Mouse (Mus musculus) frontal cortex, postnatal 14 days (tissue): ENCODE data around the gene Irak1.
A peak's percentile ranks its signal among the peaks of the same experiment; 100 is the strongest.

Experiments used
- DNase-seq, 2 experiments: peaks; one replicate each; pipeline ENCODE4 v3.0.0; 2022; ENCODE audit warnings: low spot score in 2 of 2

The Irak1 gene

DNA sequence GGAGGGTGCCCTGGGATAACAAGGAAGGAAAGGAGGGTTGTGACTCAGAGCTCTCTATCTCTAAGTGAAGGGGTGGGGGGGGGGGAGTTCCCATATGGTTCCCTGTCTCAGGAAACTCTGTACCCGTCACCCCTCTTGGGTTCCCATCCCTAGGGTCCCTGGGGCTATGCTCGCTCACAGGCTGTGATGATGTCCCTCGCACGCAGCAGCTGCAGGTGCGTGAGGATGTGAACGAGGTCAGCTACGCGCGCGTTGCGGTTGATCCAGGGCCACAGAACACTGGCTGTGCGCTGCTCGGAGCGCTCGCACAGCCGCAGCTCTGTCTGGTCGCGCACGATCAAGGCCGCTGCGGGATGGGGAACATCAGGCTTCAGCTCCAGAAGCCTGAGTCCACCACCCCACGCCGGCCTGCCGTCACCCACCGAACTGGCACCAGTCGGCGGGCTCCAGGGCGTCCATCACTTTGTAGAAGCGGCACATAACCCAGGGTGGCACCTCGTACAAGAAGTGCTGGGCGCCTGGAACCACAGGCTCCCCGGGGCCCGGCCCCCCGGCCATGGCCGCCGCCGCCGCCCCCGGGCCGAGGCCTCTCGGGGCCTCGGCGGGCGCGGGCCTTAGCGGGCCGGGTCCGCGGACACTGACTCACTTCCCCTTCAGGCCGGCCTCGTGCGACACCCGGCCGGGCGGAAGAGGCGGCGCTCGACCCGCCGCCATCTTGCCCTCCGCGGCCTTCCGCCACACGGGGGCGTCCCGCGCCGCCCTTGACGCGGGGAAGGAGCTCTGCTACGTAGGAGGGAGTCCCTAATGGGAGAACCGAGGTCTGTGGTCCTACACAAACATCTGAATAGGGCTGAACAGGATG is at the start of gene Irak1:
Irak1 (minus strand) TSS at position 731 of the 862 bp plus-strand sequence.
- peak; percentile 23 to 45 for DNase-seq

DNA sequence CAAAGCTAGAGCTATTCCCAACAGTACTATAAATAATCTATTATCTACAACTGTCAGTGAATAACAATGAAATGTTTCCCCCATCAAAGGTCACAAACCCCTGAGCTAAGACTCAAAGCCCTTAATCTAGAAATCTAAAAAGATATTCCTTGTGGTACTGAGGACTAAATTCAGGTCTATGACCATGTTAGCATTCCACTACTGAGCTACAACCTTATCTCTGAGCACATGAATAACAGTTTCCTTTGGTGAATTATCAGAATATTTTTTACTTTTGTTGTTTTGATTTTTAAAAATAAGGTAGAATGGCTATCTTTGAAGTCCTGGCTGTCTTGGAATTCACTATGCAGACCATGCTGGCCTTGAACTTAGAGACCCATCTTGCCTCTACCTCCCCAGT is 47.1 kb upstream of the Irak1 start:
- no peak for DNase-seq

DNA sequence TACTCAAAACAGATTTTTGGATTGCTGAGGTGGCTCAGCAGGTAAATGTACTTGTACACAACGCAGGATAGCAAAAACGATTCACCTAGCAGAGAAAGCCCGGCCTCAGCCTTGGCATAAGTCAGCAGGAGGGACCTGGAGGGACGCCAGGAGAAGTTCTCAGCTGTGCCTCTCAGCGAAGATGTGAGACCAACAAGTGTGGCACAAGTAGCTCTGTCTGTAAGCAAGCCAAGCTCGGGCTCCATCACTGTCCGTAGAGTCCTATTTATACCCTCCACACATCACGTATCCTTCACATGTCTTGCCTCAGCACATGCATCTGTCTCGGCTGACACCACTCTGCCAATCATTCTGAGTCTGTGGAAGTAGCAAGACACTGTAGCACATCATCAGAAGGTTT is 44.2 kb upstream of the Irak1 start:
- peak; percentile 4 to 10 for DNase-seq

DNA sequence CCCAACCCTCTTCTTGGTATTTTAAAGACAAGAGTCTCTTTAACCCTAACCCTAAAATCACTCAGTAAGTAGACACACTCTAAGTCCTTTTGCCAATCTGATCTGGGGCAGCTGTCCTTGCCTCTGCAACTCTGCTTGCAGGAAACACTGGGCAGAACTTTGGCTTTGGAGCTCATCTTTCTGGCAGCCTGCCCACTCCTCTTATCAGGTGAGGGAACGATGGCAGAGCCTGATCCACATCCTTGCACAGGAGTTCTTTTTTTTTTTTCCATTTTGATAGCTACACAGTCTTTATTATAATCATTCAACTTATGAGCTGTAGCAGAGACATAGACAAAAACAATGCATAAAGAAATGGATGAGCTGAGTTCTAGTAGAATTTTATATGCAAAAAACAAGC is 21.4 kb upstream of the Irak1 start:
- DNase-seq = no peak

DNA sequence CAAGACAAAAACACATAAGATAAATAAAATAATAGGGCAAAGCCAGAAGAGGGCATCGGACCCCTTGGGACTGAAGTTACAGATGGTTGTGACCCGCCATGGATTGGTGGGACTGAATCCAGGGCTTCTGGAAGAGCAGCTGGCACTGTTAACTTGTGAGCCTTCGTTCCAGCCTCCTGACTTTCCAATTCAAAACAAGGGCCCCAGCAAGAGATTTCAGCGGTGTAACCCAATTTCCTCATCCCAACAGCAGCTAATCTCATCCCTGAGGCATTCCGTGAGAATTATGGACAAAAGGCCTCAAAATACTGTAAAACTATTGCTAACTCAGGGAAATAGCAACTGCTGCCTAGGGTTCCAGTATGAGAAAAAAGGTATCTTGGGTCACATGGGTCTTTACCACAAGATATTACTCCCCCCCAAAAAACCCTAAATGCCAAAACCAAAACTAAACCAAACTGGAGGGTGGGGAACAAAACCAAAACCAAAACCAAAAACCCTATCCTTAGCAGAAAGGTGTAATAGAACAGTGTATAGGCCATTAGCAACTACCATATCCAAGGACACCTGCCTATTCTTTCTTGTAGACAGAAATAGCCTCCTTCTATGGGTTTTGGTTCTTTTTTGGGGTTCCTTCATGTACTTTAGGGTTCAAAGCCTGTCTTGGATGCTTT is 14.1 kb upstream of the Irak1 start:
- no peak for DNase-seq

DNA sequence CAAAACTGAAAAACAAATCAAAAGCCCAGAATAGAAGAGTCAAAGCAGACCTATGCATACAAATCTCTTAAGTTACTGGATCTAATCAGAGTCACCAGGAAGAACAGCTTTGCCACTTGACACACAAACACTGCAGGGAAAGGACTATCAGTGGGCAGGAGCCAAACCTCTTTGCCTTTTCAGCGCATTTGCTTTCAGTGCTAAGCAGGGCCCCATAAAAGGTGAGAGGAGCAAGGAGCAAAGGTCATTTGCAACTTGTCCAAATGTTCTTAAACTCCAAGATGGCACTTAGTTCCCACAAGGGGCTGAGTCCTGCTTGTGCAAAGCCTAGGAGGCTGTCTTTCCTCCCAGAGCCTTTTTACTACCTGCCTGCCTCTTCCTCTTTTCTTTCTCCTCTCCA is 6.3 kb upstream of the Irak1 start:
- no peak for DNase-seq

DNA sequence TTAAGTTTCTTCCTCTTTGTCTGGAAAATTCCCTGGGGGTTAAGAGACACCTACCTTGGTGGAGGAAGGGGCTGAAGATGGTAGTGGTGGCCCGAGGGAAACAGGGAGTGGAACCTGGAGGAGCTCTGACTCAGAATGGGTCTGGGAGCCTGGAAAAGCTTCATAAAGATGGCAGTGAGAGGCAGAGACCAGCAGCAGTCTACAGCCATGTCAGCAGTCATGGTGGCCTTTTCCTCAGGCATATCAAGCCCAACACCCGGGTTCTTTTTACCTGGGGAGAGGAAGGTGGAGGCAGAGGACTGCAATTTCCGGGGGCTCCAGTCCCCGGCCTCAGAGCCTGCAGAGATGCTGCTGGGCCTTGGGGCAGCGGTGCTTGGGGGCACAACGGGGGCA is 927 bp downstream of the Irak1 start:
- DNase-seq = no peak

DNA sequence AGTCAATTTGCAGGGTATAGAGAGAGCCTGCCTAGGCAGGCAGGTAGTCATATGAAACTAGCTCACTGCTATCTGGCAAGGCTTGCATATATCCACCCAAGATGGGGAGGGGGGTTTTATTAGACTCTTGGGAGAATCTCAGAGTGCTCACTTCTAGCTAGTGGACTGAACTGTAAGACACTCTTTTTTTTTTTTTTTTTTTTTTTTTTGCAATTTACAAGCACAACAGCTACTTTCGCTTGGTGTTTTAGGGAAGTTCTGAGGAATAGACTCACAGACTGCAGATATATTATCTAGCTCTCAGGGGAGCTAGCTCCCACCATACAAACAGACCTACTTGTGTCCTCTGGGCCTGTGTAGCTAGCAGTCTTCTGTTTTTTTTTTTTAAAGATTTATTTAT is 9.1 kb downstream of the Irak1 start:
- DNase-seq = no peak

DNA sequence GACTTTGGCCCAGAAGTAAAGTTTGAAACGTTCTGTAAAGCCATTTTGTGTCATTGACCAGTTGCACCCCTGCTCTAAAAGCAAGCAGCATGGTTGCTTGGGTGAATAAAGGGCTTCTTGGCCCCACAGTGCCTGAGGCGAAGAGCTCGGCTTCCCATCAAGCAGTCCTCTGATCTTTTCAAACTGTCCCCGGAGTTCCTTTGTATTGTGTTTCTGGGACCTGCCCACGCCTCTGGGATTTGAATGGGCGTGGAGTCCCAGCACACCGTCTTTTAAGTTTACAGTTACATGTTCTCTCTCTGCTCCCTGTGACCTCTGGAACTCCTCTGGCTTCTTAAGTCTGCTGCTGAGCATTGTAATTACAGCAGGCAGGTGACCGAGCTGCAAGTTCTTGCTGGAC is 15.7 kb downstream of the Irak1 start:
- no peak for DNase-seq

DNA sequence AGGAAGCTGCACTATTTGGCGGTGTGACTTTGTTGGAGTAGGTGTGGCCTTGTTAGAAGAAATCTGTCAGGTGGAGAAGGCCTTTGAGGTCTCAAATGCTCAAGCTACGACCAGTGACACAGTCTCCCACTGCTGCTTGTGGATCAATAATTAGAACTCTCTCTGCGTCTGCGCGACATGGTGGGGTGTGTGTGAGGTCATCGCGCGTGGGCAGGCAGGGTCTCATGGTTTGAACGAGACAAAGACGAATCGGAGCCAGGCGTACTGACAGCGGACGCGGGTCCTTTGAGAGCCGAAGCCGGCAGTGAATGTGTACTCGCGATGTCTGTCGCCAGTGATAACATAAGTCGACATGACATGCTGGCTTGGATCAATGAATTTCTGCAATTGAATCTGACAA is 17.3 kb downstream of the Irak1 start:
- DNase-seq = no peak

DNA sequence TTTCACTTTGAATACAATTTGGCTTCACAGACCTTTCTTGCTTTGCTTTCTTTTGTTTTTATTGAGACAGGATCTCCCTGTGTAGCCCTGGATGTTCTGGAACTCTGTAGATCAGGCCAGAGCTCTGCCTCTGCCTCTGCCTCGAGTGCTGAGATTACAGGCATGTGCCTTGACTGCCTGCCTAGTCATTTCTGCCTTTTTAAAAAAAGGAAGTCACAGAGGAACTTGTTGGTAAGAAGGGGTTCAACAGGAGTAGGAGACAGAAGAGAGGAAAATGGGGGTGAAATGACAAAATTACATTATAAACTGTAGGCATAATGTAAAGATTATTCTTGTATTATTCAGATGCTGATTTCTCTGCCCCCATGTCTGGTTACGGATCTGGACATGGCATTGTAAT is 20.1 kb downstream of the Irak1 start:
- DNase-seq = no peak

DNA sequence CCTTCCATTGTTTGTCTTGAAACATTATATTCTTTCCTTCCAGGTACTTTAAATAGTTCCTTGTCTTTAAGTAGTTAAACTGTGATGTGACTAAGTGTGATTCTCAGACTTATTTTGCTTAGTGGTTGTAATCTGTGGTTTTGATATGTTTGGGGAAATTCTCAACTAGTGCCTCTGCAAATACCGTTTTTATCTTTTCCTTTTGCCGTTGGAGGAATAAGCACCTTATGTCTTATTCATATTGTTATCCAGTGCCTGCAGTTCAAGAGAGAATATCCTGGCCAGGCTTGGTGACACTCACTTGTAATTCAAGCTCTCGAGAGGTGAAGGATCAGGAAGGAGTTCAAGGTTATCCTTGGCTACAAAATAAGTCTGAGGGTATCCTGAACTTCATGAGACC is 22.7 kb downstream of the Irak1 start:
- DNase-seq = no peak

DNA sequence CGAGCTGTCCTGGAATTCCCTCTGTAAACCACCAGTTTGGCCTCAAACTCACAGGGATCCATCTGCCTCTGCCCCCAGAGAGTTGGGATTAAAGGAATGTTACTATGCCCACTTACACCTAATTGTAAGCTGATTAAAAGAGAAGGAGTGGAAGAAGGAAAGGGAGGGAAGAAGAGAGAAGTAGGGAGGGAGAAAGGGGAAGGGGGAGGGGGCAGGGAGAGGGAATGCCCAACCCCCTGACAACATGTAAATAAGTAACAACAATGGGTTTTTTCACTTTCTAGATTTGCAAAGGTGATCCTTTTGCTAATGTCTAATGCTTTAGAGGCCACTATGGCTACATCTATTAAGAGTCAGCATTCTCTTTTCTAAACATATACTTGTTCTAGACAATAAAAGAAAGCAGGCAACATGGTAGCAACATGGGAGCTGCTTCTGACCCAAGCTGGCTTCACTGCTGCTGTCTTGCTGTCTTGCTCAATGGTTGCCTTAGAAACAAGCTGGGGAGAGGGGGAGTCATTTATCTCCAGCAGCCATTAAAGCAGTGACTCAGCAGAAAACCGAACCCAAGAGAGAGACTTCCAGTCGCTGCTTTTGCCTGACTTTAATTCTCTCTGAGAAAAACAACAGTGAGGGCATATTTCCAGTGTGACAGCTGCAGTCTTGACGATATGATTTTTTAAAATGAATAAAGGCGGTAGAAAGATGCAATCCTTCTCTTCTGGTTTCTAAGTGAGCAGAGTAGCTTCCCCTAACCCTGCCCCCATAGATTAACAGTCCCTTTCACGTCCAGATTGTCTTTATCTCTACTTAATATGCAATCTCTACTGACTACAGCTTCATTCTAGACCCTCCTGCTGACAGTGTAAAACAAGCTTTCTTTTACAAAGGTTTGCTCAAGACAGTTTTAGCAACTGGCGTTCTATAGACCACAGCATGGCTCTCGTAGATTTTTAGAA is 24.5 kb downstream of the Irak1 start:
- peak in 1 of 2 experiments; percentile 14 for DNase-seq

DNA sequence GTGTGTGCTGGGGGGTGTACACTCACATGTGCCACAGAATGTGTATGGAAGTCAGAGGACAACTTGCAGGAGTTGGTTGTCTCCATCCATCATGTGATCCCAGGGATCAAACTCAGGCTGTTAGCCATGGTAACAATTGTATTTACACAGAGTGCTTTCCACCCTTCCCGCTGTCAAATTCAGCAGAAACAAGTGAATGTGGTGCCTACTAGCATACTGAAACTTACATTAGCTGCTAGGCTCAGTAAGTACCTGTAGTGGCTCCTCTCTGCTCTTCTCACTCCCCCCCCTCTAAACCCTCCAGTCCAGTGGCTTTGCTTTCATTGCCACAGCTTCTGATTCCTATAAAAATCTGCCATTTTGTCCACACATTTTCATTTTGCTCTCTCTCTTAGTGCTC is 45.9 kb downstream of the Irak1 start:
- no peak for DNase-seq

DNA sequence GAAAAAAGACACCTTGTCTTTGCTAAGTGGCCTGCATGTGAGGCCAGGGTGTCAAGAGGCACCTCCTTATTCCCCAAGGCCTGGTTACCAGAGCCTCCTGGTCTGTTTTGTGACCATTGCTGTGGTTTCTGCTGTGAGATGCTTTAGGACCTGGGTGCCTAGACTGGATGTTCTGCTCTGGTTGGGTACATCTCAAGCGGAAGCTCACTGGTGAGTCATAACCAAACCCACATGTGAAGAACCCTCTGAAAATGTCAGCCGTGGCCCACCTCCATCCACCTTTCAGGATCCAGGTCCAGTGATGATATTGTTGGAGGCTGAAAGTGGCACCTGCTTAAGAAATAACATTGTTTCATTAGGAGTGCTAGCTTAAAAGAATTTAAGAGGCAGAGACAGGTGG is 47.4 kb downstream of the Irak1 start:
- no peak for DNase-seq

DNA sequence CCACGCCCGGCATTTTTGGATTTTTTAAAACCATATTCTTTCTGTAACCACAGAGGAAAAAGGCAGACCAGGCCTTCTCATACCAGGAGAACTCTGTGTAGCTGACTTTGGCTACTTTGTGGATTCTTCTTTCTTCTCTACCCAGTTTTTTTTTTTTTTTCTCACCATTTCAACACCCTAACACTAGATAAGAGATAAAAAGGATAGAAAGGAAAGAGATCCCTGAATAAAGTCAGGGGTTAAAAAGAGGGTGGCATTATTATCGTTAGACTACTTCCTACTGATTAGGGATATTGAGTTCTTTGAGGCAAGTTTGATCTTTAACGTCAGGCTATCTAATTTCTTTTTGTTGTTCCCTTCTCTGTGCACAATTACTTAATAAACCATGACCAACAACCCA is 50.9 kb downstream of the Irak1 start:
- DNase-seq = no peak

DNA sequence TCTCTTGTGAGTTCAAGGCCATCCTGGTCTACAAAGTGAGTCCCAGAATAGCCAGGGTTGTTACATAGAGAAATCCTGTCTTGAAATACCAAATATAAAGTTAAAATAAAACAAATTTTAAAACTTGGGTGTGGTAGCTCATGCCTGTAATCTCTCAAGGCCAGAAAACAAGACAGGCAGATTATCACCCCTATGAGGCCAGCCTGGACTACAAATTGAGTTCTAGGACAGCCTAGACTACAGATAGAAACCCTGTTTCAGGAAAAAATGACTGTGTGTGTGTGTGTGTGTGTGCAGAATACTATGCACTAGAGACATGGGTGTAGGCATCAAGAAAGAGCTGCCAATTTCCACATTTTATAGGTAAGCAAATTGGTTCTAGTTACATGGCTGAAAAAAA is 52.9 kb downstream of the Irak1 start:
- DNase-seq = no peak

DNA sequence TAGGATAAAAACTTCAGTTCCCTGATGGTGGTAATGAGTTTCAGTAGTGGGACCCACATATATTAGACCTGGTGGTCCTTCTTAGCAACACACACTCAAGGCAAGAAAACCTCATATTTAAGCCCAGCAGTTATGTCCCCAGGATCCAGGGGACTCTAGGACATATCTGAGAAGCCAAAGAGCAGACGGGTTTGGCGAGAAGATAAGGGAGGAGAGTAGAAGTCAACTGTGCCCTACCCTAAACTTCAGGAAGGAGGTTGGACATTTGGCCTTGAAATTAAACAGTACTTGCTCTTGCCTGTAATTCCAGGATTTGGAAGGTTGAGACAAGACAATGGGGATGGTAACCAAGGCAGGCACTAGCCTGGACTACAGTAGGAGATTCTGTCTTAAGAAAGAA is 54.0 kb downstream of the Irak1 start:
- no peak for DNase-seq

DNA sequence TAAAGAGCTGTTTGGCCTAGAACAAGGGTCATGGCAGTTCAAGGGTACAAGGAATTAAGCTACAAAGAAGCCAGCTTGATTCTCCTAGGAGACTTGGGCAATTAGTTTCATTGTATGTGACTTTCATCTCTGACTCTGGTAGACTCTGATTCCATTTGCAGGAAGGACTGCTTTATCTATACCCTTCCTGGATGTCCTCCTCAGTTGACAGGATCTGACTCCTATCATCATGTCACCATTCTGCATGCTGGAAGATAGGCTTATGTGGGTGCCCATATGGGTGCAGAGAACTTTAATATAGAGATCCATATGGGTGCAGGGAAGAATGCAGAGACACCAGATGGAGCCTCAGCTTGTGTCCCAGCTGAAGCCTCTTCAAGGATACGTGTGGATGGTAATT is 54.6 kb downstream of the Irak1 start:
- no peak for DNase-seq

DNA sequence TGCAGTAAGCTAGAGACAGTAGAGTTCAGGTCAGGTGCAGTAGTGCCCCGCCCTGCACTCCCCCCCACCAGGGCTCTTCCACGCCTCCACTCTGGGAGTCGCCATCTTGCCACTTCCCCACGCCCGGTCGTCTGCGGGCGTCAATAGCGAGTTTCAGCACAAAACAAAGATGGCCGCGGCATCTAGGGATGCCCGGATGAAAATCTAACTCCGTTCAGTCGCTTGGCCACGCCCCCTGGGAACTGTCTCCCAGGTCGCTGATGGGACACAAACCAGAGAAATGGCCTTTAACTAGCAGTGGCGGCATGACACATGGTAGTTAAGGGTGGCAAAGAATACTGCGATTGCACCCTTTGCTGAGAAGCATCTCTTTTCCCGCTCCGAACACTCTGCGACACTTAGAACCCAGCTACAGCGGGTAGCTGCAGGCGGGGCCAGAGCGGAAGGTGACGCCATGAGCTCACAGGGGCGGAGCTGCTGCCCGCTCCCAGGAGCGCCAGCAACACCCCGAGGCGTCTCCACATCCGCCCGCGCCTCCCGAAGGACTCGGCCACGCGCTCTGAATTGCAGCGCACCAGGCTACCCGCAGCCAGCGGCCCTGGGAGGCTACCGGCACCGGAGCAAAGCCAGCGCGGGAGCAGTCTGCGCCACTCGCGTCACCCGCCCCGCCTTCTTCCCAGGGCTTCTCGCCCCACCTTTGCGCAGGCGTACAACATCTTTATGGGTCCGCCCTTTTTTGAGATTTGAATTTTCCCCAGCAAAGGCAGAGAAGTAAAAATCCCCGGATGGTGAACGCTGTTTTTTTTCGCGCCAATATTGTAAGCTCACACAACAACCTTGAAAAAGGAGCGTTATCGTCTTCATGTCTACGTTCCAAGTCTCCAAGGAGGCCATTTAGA is 56.3 kb downstream of the Irak1 start:
- peak; percentile 81 to 85 for DNase-seq
